Mouse (Mus musculus) testis, adult 2 months (tissue): ENCODE measurements at regions not wholly inside any gene's neighbourhood (a gene's known extent, or its start where the extent isn't known, plus 50 kb on each side); places are given as distances from the start of the nearest gene placed in this dataset.

Source experiments
- CTCF ChIP-seq: fragments of 200-500 bp; IDR thresholded peaks from 2 replicates; pipeline ENCODE4 v1.5.1; 2012; ENCODE audit warnings: low read depth, mild to moderate bottlenecking, inconsistent platforms, low read length, moderate library complexity; ENCODE audit not compliant: control insufficient read depth, insufficient read depth, insufficient replicate concordance
- POLR2A ChIP-seq: fragments of 200-500 bp; IDR thresholded peaks from 2 replicates; pipeline ENCODE4 v1.6.1; 2012; ENCODE audit warnings: low read depth, mild to moderate bottlenecking, inconsistent platforms, low read length, moderate library complexity; ENCODE audit not compliant: control insufficient read depth

GRCm38 (mm10) chr15:52944592-52944991 lies 940.1 kb upstream of the Gm7489 start:
- TF ChIP-seq CTCF: no peak
- TF ChIP-seq POLR2A: no peak
